Mouse (Mus musculus) limb, embryonic 13.5 days (tissue): ENCODE measurements around the gene Lysmd4. TPM values are rescaled to one million over a fixed set of nuclear protein-coding genes. Genes with fewer than 3 reads are reported as not detected.

Experiments used
- ATAC-seq: fragments of 200-750 bp; cut with Nextera tagmentation; 2 replicates; pipeline ENCODE4 v1.8.0; 2017; ENCODE audit warnings: low read depth, moderate number of reproducible peaks, moderate TSS enrichment; ENCODE audit not compliant: low FRiP score
- H3K27ac ChIP-seq: fragments of 300-500 bp; sonication (generic); 2 replicates; pipeline ENCODE4 v1.5.1; 2015; ENCODE audit warnings: inconsistent platforms, mild to moderate bottlenecking, moderate library complexity
- H3K27me3 ChIP-seq: fragments of 300-500 bp; sonication (generic); 2 replicates; pipeline ENCODE4 v1.6.1; 2015; ENCODE audit warnings: mild to moderate bottlenecking, inconsistent platforms
- H3K36me3 ChIP-seq: fragments of 300-500 bp; sonication (generic); 2 replicates; pipeline ENCODE4 v1.6.1; 2015; ENCODE audit warnings: inconsistent platforms, mild to moderate bottlenecking, moderate library complexity
- H3K4me1 ChIP-seq: fragments of 300-500 bp; sonication (generic); 2 replicates; pipeline ENCODE4 v1.6.1; 2015; ENCODE audit warnings: inconsistent platforms
- H3K4me2 ChIP-seq: fragments of 300-500 bp; sonication (generic); replicated peaks from 2 replicates; pipeline ENCODE4 v1.6.1; 2015; ENCODE audit warnings: inconsistent platforms, mild to moderate bottlenecking, moderate library complexity
- H3K4me3 ChIP-seq: fragments of 300-500 bp; sonication (generic); 2 replicates; pipeline ENCODE4 v1.5.1; 2015; ENCODE audit warnings: moderate library complexity, mild to moderate bottlenecking, inconsistent platforms
- H3K9ac ChIP-seq: fragments of 300-500 bp; sonication (generic); 2 replicates; pipeline ENCODE4 v1.6.1; 2015; ENCODE audit warnings: mild to moderate bottlenecking, inconsistent platforms
- H3K9me3 ChIP-seq: fragments of 300-500 bp; sonication (generic); 2 replicates; pipeline ENCODE4 v1.6.1; 2016; ENCODE audit warnings: inconsistent platforms
- WGBS: fragments of 180-500 bp; shearing (Covaris S2); methylation state at CpG from one replicate; pipeline ENCODE4 v1.1.7; 2015; 5-methylcytosine and 5-hydroxymethylcytosine counted together
- polyA plus RNA-seq: library from polyadenylated mRNA; unstranded; fragments of >200 nt; fragmentation: Nextera tagmentation; extraction: Ambion mirVana; gene quantifications from 2 replicates; pipeline ENCODE4 v1.2.1, GENCODE M21; 2015

Lysmd4 gene
- polyA plus RNA-seq, 1 experiment from 2014 or later = 19.4 TPM

- 74% methylated on average over 1 of the region's 1 CpGs for WGBS
- H3K27me3 ChIP-seq = no peaks in the 10 kb centered on the region
- no peak overlapping the region for H3K9ac ChIP-seq
- ATAC-seq = no peak
- no peaks in the 10 kb centered on the region for H3K4me1 ChIP-seq
- no peak overlapping the region for H3K4me2 ChIP-seq
- no peaks in the 10 kb centered on the region for H3K9me3 ChIP-seq
- no peak overlapping the region for H3K27ac ChIP-seq
- H3K36me3 ChIP-seq = no peaks in the 10 kb centered on the region
- no peak overlapping the region for H3K4me3 ChIP-seq
These were observed 8.8 kb upstream of the Lysmd4 start for GRCm38 (mm10) chr7:67213589-67213988.

DNA sequence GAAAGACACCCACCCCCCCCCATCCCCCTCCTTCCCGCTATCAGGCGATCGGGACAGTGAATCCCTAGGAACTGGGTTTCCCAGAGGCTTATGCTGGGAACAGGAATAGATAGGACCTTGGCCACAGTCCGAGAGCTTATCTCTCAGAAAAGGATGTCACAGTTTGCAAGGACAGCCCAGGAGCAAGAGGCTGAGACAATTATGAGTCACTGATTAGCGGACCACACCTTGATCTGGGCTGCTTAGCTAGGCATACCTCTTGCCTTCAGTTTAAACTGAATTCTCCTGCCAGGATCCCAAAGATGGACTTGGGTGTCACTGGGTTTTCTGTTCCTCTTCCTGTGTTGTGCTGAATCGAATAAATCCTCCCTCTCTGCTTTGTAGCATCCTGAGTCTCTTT lies 6.0 kb upstream of the Lysmd4 start:
- no peak overlapping the region for H3K4me3 ChIP-seq
- H3K9me3 ChIP-seq = no peaks in the 10 kb centered on the region
- no peak for ATAC-seq
- H3K27me3 ChIP-seq = no peaks in the 10 kb centered on the region
- 89% methylated on average over 6 of the region's 6 CpGs for WGBS
- no peak overlapping the region for H3K9ac ChIP-seq
- no peaks in the 10 kb centered on the region for H3K36me3 ChIP-seq
- no peak overlapping the region for H3K27ac ChIP-seq
- no peaks in the 10 kb centered on the region for H3K4me1 ChIP-seq
- H3K4me2 ChIP-seq = no peak overlapping the region

GRCm38 (mm10) chr7:67217025-67217424 lies 5.3 kb upstream of the Lysmd4 start:
- no peak for ATAC-seq
- Histone ChIP-seq H3K4me3 (no peak overlapping the region), H3K36me3 (no peaks in the 10 kb centered on the region), H3K4me2 (no peak overlapping the region), H3K9me3 (no peaks in the 10 kb centered on the region), H3K9ac (no peak overlapping the region), H3K4me1 (peaks cover 3% of the 10 kb centered on the region; the same call in 1 of the 2 replicates), H3K27ac (no peak overlapping the region), H3K27me3 (no peaks in the 10 kb centered on the region)
- 79% methylated on average over 3 of the region's 3 CpGs for WGBS

GRCm38 (mm10) chr7:67225943-67226625 lies 3.7 kb downstream of the Lysmd4 start:
- H3K9ac ChIP-seq = no peak overlapping the region
- H3K4me2 ChIP-seq = no peak overlapping the region
- H3K27ac ChIP-seq = no peak overlapping the region
- ATAC-seq = no peak
- no peaks in the 10 kb centered on the region for H3K9me3 ChIP-seq
- H3K4me3 ChIP-seq = no peak overlapping the region
- H3K4me1 ChIP-seq = peaks cover 22% of the 10 kb centered on the region
- H3K27me3 ChIP-seq = no peaks in the 10 kb centered on the region
- WGBS = 90% methylated on average over 15 of the region's 15 CpGs
- H3K36me3 ChIP-seq = peaks cover 35% of the 10 kb centered on the region

GRCm38 (mm10) chr7:67227538-67227937 lies 5.2 kb downstream of the Lysmd4 start:
- Histone ChIP-seq H3K27ac (no peak overlapping the region), H3K4me1 (peaks cover 18% of the 10 kb centered on the region), H3K36me3 (peaks cover 45% of the 10 kb centered on the region), H3K4me2 (no peak overlapping the region), H3K9ac (no peak overlapping the region), H3K4me3 (no peak overlapping the region), H3K27me3 (no peaks in the 10 kb centered on the region), H3K9me3 (no peaks in the 10 kb centered on the region)
- 75% methylated on average over 1 of the region's 1 CpGs for WGBS
- ATAC-seq = no peak

- Histone ChIP-seq H3K9ac (no peak overlapping the region), H3K4me2 (no peak overlapping the region), H3K4me1 (peaks cover 12% of the 10 kb centered on the region; the same call in 1 of the 2 replicates), H3K9me3 (no peaks in the 10 kb centered on the region), H3K27me3 (no peaks in the 10 kb centered on the region), H3K27ac (no peak overlapping the region), H3K4me3 (no peak overlapping the region), H3K36me3 (peaks cover 50% of the 10 kb centered on the region)
- WGBS = 64% methylated on average over 3 of the region's 3 CpGs
- ATAC-seq = no peak; the same call in 1 of the 2 replicates
These were observed 6.0 kb downstream of the Lysmd4 start for GRCm38 (mm10) chr7:67228390-67228789.

- H3K9me3 ChIP-seq = no peaks in the 10 kb centered on the region
- peak; percentile 36 for ATAC-seq
- no peak overlapping the region for H3K4me2 ChIP-seq
- peaks cover 5% of the 10 kb centered on the region; the same call in 1 of the 2 replicates for H3K4me1 ChIP-seq
- no peak overlapping the region for H3K9ac ChIP-seq
- H3K27ac ChIP-seq = no peak overlapping the region
- 82% methylated on average over 5 of the region's 5 CpGs for WGBS
- no peak overlapping the region for H3K4me3 ChIP-seq
- no peaks in the 10 kb centered on the region for H3K27me3 ChIP-seq
- H3K36me3 ChIP-seq = peaks cover 49% of the 10 kb centered on the region
These were observed 6.7 kb downstream of the Lysmd4 start for GRCm38 (mm10) chr7:67228891-67229602.

GRCm38 (mm10) chr7:67229701-67230100 lies 7.4 kb downstream of the Lysmd4 start:
- no peaks in the 10 kb centered on the region for H3K27me3 ChIP-seq
- no peak overlapping the region for H3K27ac ChIP-seq
- H3K9me3 ChIP-seq = no peaks in the 10 kb centered on the region
- no peak overlapping the region for H3K4me3 ChIP-seq
- 0 out of 2 replicates have a peak, but pooled peaks cover 4% of the 10 kb centered on the region for H3K4me1 ChIP-seq
- no peak for ATAC-seq
- no peak overlapping the region for H3K9ac ChIP-seq
- H3K4me2 ChIP-seq = no peak overlapping the region
- 83% methylated on average over 3 of the region's 3 CpGs for WGBS
- H3K36me3 ChIP-seq = peaks cover 49% of the 10 kb centered on the region

- Histone ChIP-seq H3K36me3 (peaks cover 51% of the 10 kb centered on the region), H3K9me3 (no peaks in the 10 kb centered on the region), H3K27ac (no peak overlapping the region), H3K9ac (no peak overlapping the region), H3K4me1 (0 out of 2 replicates have a peak, but pooled peaks cover 4% of the 10 kb centered on the region), H3K4me2 (no peak overlapping the region), H3K27me3 (no peaks in the 10 kb centered on the region), H3K4me3 (no peak overlapping the region)
- 94% methylated on average over 3 of the region's 3 CpGs for WGBS
- ATAC-seq = no peak
These were observed 7.9 kb downstream of the Lysmd4 start for GRCm38 (mm10) chr7:67230221-67230620.

- Histone ChIP-seq H3K9ac (no peak overlapping the region), H3K4me2 (no peak overlapping the region), H3K27ac (no peak overlapping the region), H3K36me3 (peaks cover 51% of the 10 kb centered on the region), H3K27me3 (no peaks in the 10 kb centered on the region), H3K4me3 (no peak overlapping the region), H3K9me3 (no peaks in the 10 kb centered on the region), H3K4me1 (0 out of 2 replicates have a peak, but pooled peaks cover 4% of the 10 kb centered on the region)
- ATAC-seq = no peak
- 84% methylated on average over 3 of the region's 3 CpGs for WGBS
These were observed 8.3 kb downstream of the Lysmd4 start for GRCm38 (mm10) chr7:67230640-67231140.

GRCm38 (mm10) chr7:67232504-67232903 lies 10.2 kb downstream of the Lysmd4 start:
- 0 out of 2 replicates have a peak, but pooled peaks cover 4% of the 10 kb centered on the region for H3K4me1 ChIP-seq
- H3K4me3 ChIP-seq = no peak overlapping the region
- H3K27ac ChIP-seq = no peak overlapping the region
- H3K27me3 ChIP-seq = no peaks in the 10 kb centered on the region
- no peaks in the 10 kb centered on the region for H3K9me3 ChIP-seq
- ATAC-seq = no peak
- H3K4me2 ChIP-seq = no peak overlapping the region
- H3K36me3 ChIP-seq = peaks cover 53% of the 10 kb centered on the region
- 90% methylated on average over 14 of the region's 14 CpGs for WGBS
- no peak overlapping the region for H3K9ac ChIP-seq

GRCm38 (mm10) chr7:67234797-67235196 lies 12.5 kb downstream of the Lysmd4 start:
- Histone ChIP-seq H3K9me3 (no peaks in the 10 kb centered on the region), H3K36me3 (peaks cover 59% of the 10 kb centered on the region), H3K27ac (no peak overlapping the region), H3K9ac (no peak overlapping the region), H3K4me1 (peaks cover 10% of the 10 kb centered on the region; the same call in 1 of the 2 replicates), H3K4me2 (no peak overlapping the region), H3K27me3 (no peaks in the 10 kb centered on the region), H3K4me3 (no peak overlapping the region)
- WGBS = 78% methylated on average over 8 of the region's 8 CpGs
- ATAC-seq = no peak
